10 mouse cellular contexts compared by ENCODE assay signal in genomic region chr2:173407133-173407532, GRCm38 (mm10).
DNase-seq lines count a peak whose midpoint lies in the region; ATAC-seq and TF ChIP-seq lines count a peak whose summit lies in the region.
"Had no signal": no experiment of that assay in that cellular context is flagged by ENCODE, and none has a peak within 500 bp of the region (broad histone marks: within the 10 kb centered on the region; RNA-seq: fewer than 3 reads in every experiment).

No protein-coding gene starts in this region.

- no peak for TF ChIP-seq POLR2A in kidney, adult 2 months (IDR thresholded peaks at IDR 0.05; ENCODE audit: low read depth, low read length)

- H3K9me3 ChIP-seq in forebrain, postnatal 0 days (ENCODE audit: low read length), result no peaks in the 10 kb centered on the region
- no peaks in the 10 kb centered on the region for H3K9me3 ChIP-seq in limb, embryonic 13.5 days
- no peaks in the 10 kb centered on the region for H3K9me3 ChIP-seq in midbrain, embryonic 16.5 days (replicated peaks; ENCODE audit: control insufficient read depth, low read length, poor library complexity, severe bottlenecking)

- H3K4me1 ChIP-seq in kidney, adult 2 months (ENCODE audit: control insufficient read depth, insufficient read depth, low read length), result peaks cover 7% of the 10 kb centered on the region
- 0 out of 2 replicates have a peak, but pooled peaks cover 7% of the 10 kb centered on the region for H3K4me1 ChIP-seq in forebrain, postnatal 0 days (ENCODE audit: insufficient read depth)
- H3K4me1 ChIP-seq in limb, embryonic 13.5 days, result peaks cover 37% of the 10 kb centered on the region
- H3K4me1 ChIP-seq in midbrain, embryonic 16.5 days (ENCODE audit: control insufficient read depth, insufficient read depth, low read length), result peaks cover 14% of the 10 kb centered on the region

- ATAC-seq in forebrain, postnatal 0 days, result peak; percentile 56
- peak; percentile 74 for ATAC-seq in limb, embryonic 13.5 days (ENCODE audit: low FRiP score, low read depth)
- peak; percentile 73; the same call in 1 of the 2 replicates for ATAC-seq in midbrain, embryonic 16.5 days

- no peak overlapping the region for H3K4me2 ChIP-seq in forebrain, postnatal 0 days (ENCODE audit: low read depth)
- peak overlapping the region; percentile 28; the same call in 1 of the 2 replicates for H3K4me2 ChIP-seq in limb, embryonic 13.5 days (replicated peaks)
- H3K4me2 ChIP-seq in midbrain, embryonic 16.5 days (ENCODE audit: low read length), result no peak overlapping the region

- no peak overlapping the region for H3K9ac ChIP-seq in forebrain, postnatal 0 days
- H3K9ac ChIP-seq in limb, embryonic 13.5 days, result no peak overlapping the region
- H3K9ac ChIP-seq in midbrain, embryonic 16.5 days (ENCODE audit: low read depth, low read length), result no peak overlapping the region

- no peak overlapping the region for H3K4me3 ChIP-seq in kidney, adult 2 months (ENCODE audit: insufficient read depth, low read depth, low read length)
- H3K4me3 ChIP-seq in forebrain, postnatal 0 days (ENCODE audit: low read depth, low read length), result no peak overlapping the region
- H3K4me3 ChIP-seq in limb, embryonic 13.5 days, result no peak overlapping the region
- no peak overlapping the region for H3K4me3 ChIP-seq in midbrain, embryonic 16.5 days (ENCODE audit: low read depth, low read length)
- H3K4me3 ChIP-seq in left cerebral cortex, adult 2 months, result no peak overlapping the region

- 67% methylated on average over 3 of the region's 3 CpGs for WGBS in kidney, adult 2 months
- 37% methylated on average over 3 of the region's 3 CpGs for WGBS in forebrain, postnatal 0 days
- 34% methylated on average over 3 of the region's 3 CpGs for WGBS in limb, embryonic 13.5 days
- WGBS in midbrain, embryonic 16.5 days, result 55% methylated on average over 3 of the region's 3 CpGs

- DNase-seq in kidney, adult 2 months, result peak; percentile 47
- no peak for DNase-seq in kidney, adult 8-10 months
- DNase-seq in forebrain, postnatal 0 days, result no peak
- DNase-seq in left cerebral cortex, adult 2 months (ENCODE audit: extremely low spot score in 1 of 2, low spot score in 2 of 2), result no peak
- no peak for DNase-seq in spleen, adult 12 weeks (ENCODE audit: low spot score)
- DNase-seq in right cerebral cortex, postnatal 4 days, result no peak
- DNase-seq: adrenal gland, postnatal 25 days; gastrocnemius, postnatal 14 days had no signal

- no peak overlapping the region for H3K27ac ChIP-seq in kidney, adult 2 months (ENCODE audit: insufficient read depth, low read depth, low read length)
- 0 out of 2 replicates have a peak overlapping the region, but pooled peaks have one; percentile 15 for H3K27ac ChIP-seq in forebrain, postnatal 0 days (ENCODE audit: low read depth, low read length)
- H3K27ac ChIP-seq in limb, embryonic 13.5 days, result peak overlapping the region; percentile 65
- H3K27ac ChIP-seq in midbrain, embryonic 16.5 days (ENCODE audit: low read length), result no peak overlapping the region
- no peak overlapping the region for H3K27ac ChIP-seq in left cerebral cortex, adult 2 months

- TF ChIP-seq CTCF in kidney, adult 2 months (conservative IDR thresholded peaks at IDR 0.05; ENCODE audit: insufficient read depth, insufficient read length, low read depth, low read length), result no peak
- no peak for TF ChIP-seq CTCF in forebrain, postnatal 0 days (IDR thresholded peaks at IDR 0.05; ENCODE audit: low read depth)
- TF ChIP-seq CTCF in left cerebral cortex, adult 2 months (IDR thresholded peaks at IDR 0.05), result no peak

- no peaks in the 10 kb centered on the region for H3K27me3 ChIP-seq in kidney, adult 2 months (replicated peaks; ENCODE audit: control insufficient read depth, insufficient read depth, low read length)
- no peaks in the 10 kb centered on the region for H3K27me3 ChIP-seq in forebrain, postnatal 0 days (ENCODE audit: insufficient read depth, low read length)
- no peaks in the 10 kb centered on the region for H3K27me3 ChIP-seq in limb, embryonic 13.5 days
- no peaks in the 10 kb centered on the region for H3K27me3 ChIP-seq in midbrain, embryonic 16.5 days (ENCODE audit: control insufficient read depth, insufficient read depth, low read depth, low read length)

- H3K36me3 ChIP-seq in kidney, adult 2 months (ENCODE audit: control insufficient read depth, insufficient read depth, low read length), result no peaks in the 10 kb centered on the region
- H3K36me3 ChIP-seq in forebrain, postnatal 0 days (ENCODE audit: insufficient read depth), result no peaks in the 10 kb centered on the region
- H3K36me3 ChIP-seq in limb, embryonic 13.5 days, result no peaks in the 10 kb centered on the region
- H3K36me3 ChIP-seq in midbrain, embryonic 16.5 days (ENCODE audit: control insufficient read depth, insufficient read depth, low read length), result no peaks in the 10 kb centered on the region

- intact Hi-C loops in left cerebral cortex, adult 2 months (cut with DNase I), result no loop called here

Comparison
In these comparisons a context has a peak if more than half of its experiments do, and no peak if none do; other contexts are left out.
1. H3K27ac ChIP-seq: peak in forebrain, postnatal 0 days (single experiment) and limb, embryonic 13.5 days (single experiment); none in kidney, adult 2 months (single experiment), midbrain, embryonic 16.5 days (single experiment) and left cerebral cortex, adult 2 months (single experiment).
2. Peak in every context shown above with its lines, with median percentiles within 50 percentile points of each other: ATAC-seq.